Mouse (Mus musculus) lung, postnatal 14 days (tissue): ENCODE measurements around the gene Cd300a.
A peak's percentile ranks its signal among the peaks of the same experiment; 100 is the strongest.

ENCODE experiments used
- DNase-seq: peaks from one replicate; pipeline ENCODE4 v3.0.0; 2021

The Cd300a gene

DNA sequence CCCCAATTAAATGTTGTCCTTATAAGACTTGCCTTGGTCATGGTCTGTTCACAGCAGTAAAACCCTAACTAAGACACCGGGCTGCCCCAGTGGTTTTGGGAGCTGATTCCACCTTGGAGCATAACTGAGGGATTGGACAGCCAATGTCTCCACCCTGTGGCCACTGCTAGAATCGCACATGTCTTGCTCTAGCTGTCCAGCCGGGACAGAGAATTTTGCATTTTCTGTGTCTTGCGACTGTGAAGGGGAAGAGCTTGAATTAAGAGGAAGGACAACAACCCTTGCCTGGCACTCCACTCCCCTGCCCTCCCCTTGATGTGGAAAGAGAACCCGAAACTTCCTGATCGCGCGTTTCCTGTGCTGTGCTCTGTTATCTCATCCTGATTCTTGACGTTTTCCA lies 23.0 kb downstream of the Cd300a start:
- DNase-seq, result peak; percentile 78

DNA sequence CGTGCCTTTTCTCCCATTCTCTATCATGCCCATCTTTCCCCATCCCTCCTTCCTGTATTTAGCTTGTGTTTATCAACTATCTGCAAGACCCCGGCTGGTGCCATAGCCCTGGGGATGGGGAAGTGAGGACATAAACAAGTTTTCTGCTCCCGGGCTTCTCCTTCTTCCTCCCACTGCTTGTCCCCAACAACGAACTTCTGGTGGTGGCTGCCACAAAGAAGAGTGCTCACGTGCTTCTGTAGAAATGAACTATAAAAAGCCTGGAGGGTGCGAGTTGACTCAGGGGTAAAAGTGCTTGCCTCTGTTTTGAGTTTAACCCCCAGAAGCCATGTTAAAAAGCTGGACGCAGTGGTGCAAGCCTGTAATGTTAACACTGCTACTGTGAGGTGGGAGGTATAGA lies 25.1 kb downstream of the Cd300a start:
- no peak for DNase-seq

- no peak for DNase-seq
Measured at GRCm38 (mm10) chr11:114917120-114917519, 27.3 kb downstream of the Cd300a start.

- no peak for DNase-seq
Measured at GRCm38 (mm10) chr11:114922439-114922838, 32.6 kb downstream of the Cd300a start.

GRCm38 (mm10) chr11:114923961-114924360 lies 34.1 kb downstream of the Cd300a start:
- peak; percentile 43 for DNase-seq

DNA sequence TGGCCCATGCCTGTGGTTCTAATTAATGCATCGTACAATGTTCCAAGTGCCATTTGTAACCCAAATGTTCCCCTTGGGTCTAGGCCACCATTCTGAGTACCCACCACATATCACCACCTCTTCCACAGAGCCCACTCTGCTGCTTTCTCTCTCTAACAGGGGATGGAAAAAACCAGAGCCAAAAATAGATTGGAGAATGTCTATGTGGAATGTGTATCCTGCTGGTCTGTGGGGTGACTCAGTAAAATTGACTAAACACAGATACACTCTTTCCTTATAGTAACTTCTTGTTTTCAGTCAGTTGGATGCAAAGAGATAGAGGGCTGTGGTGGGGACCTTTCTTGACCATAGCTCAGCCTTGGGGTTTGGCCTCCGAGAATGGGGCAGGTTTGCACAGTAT lies 39.7 kb downstream of the Cd300a start:
- no peak for DNase-seq

GRCm38 (mm10) chr11:114931041-114931440 lies 41.2 kb downstream of the Cd300a start:
- DNase-seq, result no peak

GRCm38 (mm10) chr11:114933591-114933990 lies 43.8 kb downstream of the Cd300a start:
- DNase-seq, result no peak

DNA sequence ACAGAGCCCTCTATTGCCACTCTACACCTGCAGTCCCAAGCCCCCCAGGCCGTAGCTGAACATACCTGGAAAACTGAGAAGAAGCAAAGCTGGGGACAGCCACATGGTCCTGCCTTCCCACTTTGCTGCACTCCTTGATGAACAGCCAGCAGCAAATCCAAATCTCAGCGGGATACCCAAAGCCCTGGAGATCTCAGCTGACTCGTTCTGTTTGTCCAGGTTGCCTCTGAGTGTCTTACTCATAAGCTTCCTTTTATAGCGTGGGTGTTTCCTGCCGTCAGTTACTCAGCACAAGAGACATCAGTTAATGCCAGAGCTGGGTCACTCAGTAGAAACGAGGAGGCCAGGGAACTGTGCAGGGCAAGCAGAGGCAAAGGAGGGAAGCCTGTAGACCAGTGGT lies 44.3 kb downstream of the Cd300a start, which contains the start of gene Cd300lb:
Gene Cd300lb, minus strand, starts transcription at position 243 of the 400 bp plus-strand sequence.
- DNase-seq, result no peak
